ENCODE assay signal across 45 mouse cellular contexts in the genomic region with DNA sequence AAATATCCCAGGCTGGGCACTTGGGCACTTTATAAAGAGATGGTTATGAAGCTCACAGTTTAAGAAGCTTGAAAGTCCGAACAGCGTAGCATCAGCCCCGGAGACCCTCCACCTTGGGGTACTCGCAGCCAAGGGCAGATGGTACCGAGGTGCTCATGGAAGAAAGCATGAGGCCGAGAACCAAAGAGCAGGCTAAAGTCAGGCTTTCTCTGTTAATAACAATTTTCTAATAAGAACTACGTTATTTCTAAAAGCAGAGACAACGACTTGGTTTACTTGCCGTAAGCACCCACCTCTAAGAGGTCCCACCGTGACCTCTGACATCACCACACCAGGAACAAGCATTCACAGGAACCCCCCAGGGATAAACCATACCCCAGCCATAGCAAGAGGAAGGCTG. TPM values are rescaled to one million over a fixed set of nuclear protein-coding genes. Genes with fewer than 3 reads are reported as not detected.
"Had no signal": no experiment of that assay in that cellular context is flagged by ENCODE, and none has a peak within 500 bp of the region (broad histone marks: within the 10 kb centered on the region; RNA-seq: fewer than 3 reads in every experiment).

No protein-coding gene starts in this region.

- H3K9ac ChIP-seq: limb, embryonic 12.5 days; limb, embryonic 13.5 days; limb, embryonic 15.5 days; liver, embryonic 12.5 days; liver, embryonic 13.5 days; liver, embryonic 14.5 days; liver, embryonic 15.5 days; liver, postnatal 0 days; lung, embryonic 14.5 days; lung, embryonic 15.5 days; midbrain, embryonic 12.5 days; midbrain, embryonic 15.5 days; neural tube, embryonic 12.5 days had no signal

- H3K27ac ChIP-seq: limb, embryonic 10.5 days; limb, embryonic 12.5 days; limb, embryonic 13.5 days; limb, embryonic 15.5 days; liver, embryonic 12.5 days; liver, embryonic 13.5 days; liver, embryonic 14.5 days; liver, embryonic 15.5 days; lung, embryonic 15.5 days; macrophage; midbrain, embryonic 12.5 days; midbrain, embryonic 15.5 days; neural tube, embryonic 12.5 days had no signal

- H3K4me1 ChIP-seq: limb, embryonic 12.5 days; megakaryocyte, embryonic 14.5 days; midbrain, embryonic 15.5 days had no signal

- DNase-seq: left cerebral cortex, postnatal 4 days; liver; liver, embryonic 13.5 days; liver, postnatal 0 days; lung, adult 18-20 months; lung, adult 2 months; lung, embryonic 14.5 days; lung, postnatal 10 days; lung, postnatal 14 days; lung, postnatal 36 days; lung, postnatal 4 days; midbrain, embryonic 14.5 days had no signal

- H3K27me3 ChIP-seq: limb, embryonic 13.5 days; limb, embryonic 15.5 days; liver, embryonic 12.5 days; liver, embryonic 13.5 days; liver, embryonic 15.5 days; lung, embryonic 15.5 days; midbrain, embryonic 12.5 days; midbrain, embryonic 15.5 days; neural tube, embryonic 12.5 days had no signal

- H3K36me3 ChIP-seq: limb, embryonic 10.5 days; limb, embryonic 12.5 days; limb, embryonic 13.5 days; limb, embryonic 15.5 days; liver, embryonic 12.5 days; liver, embryonic 13.5 days; liver, embryonic 15.5 days; lung, embryonic 15.5 days; midbrain, embryonic 10.5 days; midbrain, embryonic 12.5 days; midbrain, embryonic 15.5 days; neural tube, embryonic 12.5 days had no signal

- ATAC-seq: liver, embryonic 12.5 days; liver, postnatal 0 days; lung, postnatal 0 days; midbrain, embryonic 15.5 days; midbrain, embryonic 16.5 days had no signal

- H3K4me2 ChIP-seq: limb, embryonic 12.5 days; limb, embryonic 13.5 days; limb, embryonic 15.5 days; liver, embryonic 11.5 days; liver, embryonic 12.5 days; liver, embryonic 13.5 days; liver, embryonic 15.5 days; lung, embryonic 14.5 days; lung, embryonic 15.5 days; midbrain, embryonic 12.5 days; midbrain, embryonic 15.5 days; neural tube, embryonic 12.5 days had no signal

- H3K4me3 ChIP-seq: limb, embryonic 10.5 days; limb, embryonic 12.5 days; limb, embryonic 13.5 days; limb, embryonic 15.5 days; liver, embryonic 12.5 days; liver, embryonic 13.5 days; liver, embryonic 15.5 days; lung, embryonic 15.5 days; megakaryocyte, embryonic 14.5 days; midbrain, embryonic 10.5 days; midbrain, embryonic 12.5 days; midbrain, embryonic 15.5 days; myocyte; neural tube, embryonic 12.5 days had no signal

- H3K9me3 ChIP-seq: limb, embryonic 10.5 days; limb, embryonic 12.5 days; limb, embryonic 13.5 days; limb, embryonic 15.5 days; liver, embryonic 12.5 days; liver, embryonic 13.5 days; liver, embryonic 15.5 days; lung, embryonic 15.5 days; midbrain, embryonic 10.5 days; midbrain, embryonic 12.5 days; midbrain, embryonic 15.5 days; neural tube, embryonic 12.5 days had no signal

RNA-seq across cellular contexts. Expression of gene Gm4792, which starts 49.5 kb away (rescaled TPM):
- total RNA-seq: left cerebral cortex, adult 8-10 months; left cerebral cortex, postnatal 10 days; left cerebral cortex, postnatal 14 days; left cerebral cortex, postnatal 25 days; left cerebral cortex, postnatal 36 days; left cerebral cortex, postnatal 4 days; liver, adult 2 months; megakaryocyte progenitor cell, adult 5-6 weeks; megakaryocyte, adult 5-6 weeks; megakaryocyte-erythroid progenitor cell, adult 5-6 weeks; midbrain, postnatal 0 days; monocyte, adult 5-6 weeks had no signal
- polyA plus RNA-seq: limb, embryonic 10.5 days; limb, embryonic 11.5 days; limb, embryonic 12.5 days; limb, embryonic 13.5 days; limb, embryonic 14.5 days; limb, embryonic 15.5 days; liver, adult 2 months; liver, embryonic 11.5 days; liver, embryonic 12.5 days; liver, embryonic 13.5 days; liver, embryonic 14.5 days; liver, embryonic 15.5 days; liver, embryonic 16.5 days; liver, postnatal 0 days; lung, adult 2 months; lung, embryonic 14.5 days; lung, embryonic 15.5 days; lung, embryonic 16.5 days; lung, postnatal 0 days; macrophage; midbrain, embryonic 10.5 days; midbrain, embryonic 15.5 days; myocyte had no signal
